Mouse (Mus musculus): Measurements from ENCODE around the gene Miox. TPM values are rescaled to one million over a fixed set of nuclear protein-coding genes. Genes with fewer than 3 reads are reported as not detected.
A peak's percentile ranks its signal among the peaks of the same experiment; 100 is the strongest.

Miox gene
- total RNA-seq, 2 experiments from 2014 or later, result not detected

DNA sequence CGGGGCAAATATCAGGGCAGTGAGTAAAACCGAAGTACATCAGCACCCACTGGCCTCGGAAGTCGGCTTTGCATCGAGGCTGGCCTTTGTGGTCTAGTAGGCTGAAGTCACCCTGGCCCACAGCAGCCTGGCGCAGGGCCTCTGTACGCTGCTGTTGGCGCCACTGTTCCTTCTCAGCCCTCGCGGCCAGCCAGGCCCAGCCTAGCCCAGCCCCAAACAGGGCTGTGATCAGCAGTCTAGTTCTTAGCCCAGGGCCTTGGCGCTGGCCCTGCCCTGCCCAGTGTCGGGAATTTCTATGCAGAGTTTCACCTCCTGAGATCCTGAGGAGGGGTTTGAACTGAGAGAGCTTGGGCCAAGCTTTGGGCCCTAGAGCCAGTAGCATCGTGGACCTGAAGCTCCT is 37.9 kb downstream of the Miox start:
- no peak for DNase-seq

DNA sequence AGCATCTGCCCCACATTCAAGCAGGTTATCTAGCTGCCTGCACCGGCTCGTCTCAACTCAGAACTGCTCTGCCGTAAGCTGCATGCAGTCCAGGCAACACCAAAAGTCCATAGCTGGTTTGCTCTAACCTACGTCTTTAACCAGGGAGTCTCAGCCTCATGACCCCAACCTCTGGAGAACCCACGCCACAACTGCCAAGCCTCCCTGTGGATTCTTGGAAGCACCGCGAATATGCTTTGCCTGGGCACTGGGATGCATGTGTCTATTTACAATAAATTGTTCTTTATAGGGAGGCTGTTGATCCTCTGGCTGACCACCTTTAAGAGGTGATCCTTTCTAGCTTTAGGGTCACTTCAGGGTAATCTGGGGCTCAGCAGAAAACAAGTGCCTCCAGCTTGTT is 38.3 kb downstream of the Miox start:
- no peak for DNase-seq

DNA sequence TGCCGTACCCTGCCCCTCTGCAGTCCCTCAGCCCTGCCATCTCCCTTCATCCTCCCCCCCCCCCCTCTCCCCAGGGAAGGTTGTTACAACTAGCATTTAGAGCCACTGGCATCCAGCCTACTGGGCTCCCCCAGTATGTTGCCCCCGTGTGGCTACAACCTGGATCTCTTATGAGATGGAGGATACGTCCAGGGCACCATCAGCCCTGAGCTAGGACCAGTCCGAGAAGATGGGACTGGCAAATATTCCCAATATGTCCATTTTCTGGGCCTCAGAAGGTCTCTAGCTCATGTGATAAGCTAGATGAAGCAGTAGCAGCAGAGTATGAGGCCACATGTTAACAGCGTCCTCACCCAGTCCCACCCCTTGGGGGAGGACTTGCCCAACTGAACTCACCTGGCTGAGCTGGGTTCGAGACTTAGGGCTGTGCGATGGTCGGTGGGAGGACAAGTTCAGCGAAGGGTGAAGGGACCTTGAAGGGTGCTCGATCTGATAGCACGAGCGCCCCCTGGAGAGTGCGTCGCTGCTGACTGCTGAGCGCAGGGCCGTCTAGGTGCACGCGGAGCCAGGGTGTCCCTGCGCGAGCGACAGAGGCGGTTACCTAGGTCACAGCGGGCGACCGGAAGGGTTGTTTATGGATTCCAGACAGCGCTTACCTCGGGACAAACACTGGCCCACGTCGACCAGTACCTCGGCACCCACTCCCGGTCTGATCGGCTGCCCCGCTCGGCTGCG is 39.0 kb downstream of the Miox start:
- peak; percentile 83 to 84 for DNase-seq

DNA sequence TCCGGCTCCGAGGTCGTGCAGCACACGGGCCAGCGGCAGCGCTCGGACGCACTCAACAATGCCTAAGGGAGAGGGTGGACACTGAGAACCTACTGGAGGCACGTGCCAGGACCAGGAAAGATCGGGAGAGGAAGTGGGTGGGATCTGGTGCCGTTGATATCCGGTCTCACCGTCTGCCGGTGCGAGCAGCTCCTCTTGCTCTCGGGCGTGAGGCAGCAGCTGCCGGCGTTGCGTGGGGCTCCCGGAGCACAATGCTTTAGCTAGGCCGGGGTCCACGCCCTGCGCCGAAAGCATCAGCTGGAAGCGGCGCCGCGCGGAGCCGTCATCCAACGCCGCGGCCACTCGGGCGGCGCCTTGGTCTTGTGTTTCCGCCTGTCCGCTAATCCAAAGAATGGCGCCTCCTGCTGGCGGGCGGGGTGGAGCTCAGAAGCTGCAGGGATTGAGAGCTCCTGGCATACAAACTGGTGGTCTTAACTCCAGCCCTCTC is 39.6 kb downstream of the Miox start, which contains the start of gene Sco2:
Gene Sco2, minus strand, starts transcription at position 85 of the 487 bp plus-strand sequence.
- peak; percentile 92 for DNase-seq

DNA sequence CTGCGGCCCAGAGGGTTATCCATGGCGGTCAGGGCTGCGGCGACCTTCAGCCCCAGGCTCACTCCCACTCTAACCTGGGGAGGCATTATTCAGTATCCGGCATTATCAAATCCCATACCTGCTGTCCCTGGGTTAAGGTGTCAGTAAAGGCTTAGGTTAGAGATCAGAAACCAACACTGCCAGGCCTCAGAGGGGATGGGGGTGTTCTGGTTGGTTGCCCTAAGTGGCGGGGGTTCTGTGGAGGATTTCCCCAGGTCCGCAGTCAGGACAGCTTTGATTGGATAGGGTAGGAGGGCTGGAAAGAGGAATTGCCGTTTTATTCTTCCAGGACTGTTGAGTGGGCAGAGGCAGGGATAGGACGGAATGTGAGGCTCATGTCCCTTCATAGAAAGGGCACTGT is 40.1 kb downstream of the Miox start:
- DNase-seq, result no peak

DNA sequence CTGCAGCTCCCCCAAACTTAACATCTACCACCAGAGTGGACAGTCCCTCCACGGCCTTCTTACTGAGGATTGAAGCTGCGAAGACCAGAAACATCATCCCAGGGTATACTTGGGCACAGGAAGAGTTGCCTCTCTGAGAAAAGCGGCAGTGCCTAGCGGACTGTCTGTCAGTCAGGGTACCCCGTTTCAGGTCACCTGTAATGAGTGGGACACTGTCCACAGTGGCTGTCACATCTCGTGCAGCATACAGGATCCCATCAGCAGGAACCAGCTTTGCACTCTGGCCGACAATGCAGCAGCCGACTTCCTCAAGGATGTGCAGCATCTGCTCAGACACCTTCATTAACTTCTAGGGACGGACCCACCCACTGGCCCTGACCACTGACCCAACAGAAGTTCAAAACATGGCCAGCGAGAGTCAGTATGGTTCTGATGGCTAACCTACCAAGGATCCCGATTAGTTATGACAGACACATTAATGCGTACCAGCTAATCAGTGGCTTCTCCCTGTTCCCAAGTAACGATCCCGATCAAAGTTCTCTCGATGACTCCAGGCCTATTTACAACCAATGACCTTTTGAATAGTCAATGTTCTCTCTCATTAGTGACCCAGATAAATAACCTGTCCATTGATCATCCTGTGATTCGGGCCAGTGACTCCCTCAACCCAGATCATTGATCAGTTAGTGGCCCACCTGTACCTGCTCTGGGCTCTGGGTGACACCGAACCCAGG is 40.8 kb downstream of the Miox start:
- no peak for DNase-seq

DNA sequence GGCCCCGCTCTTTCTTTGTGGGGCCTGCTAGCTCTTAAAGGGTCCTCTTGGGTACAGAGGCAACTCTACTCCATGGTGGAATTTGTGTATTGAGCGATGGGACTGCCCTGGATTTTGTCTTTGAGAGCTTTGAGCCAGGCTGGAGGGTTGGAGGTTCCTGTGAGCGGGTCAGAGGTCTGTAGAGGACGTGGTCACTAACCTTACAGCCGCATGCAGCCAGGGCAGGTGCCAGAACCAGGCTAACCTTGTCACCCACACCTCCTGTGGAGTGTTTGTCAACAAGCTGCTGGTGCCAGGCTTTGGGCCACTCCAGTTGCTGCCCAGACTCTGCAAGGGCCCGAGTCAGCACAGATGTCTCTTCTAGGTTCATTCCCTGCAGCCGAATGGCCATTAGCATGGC is 41.8 kb downstream of the Miox start:
- DNase-seq, result no peak

DNA sequence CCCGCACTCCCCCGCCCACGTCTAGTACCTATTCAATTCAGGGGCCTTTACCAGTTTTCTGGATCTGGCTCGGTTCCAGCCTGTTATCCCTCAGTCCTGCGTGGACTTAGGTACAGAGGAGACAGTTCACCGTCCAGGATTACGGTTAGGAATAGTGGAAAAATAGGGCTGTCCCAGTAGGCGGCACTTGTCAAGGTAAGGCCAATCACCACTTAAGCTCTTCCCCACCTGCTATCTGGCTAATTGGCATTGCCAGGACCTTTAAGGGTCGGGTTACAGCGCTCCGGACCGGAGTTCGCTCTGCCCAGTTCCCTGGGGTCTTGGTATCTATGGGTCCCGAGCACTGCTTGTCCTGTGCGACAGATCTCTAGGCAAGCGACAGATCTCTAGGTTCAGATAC is 42.8 kb downstream of the Miox start, which contains the start of gene Tymp:
Gene Tymp, minus strand, starts transcription at position 83 of the 400 bp plus-strand sequence.
- no peak for DNase-seq

DNA sequence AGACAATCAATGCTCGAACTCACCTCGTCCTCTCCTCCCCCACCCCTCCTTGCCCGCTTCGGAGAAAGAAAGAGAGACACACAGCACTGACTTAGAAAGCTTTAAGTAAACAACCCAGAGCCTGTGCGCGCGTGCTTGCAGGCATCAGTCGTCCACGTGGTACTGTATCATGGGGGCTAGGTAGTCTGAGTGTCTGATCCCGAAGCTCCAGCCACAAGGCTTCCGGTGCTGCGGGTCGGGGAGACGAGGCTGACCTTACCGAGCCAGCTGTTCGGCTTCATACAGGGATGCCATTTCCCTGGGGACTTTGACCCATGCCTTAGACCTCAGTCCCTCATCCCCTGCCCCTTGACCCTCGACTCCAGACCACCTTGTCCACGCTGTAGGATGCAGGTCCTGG is 43.2 kb downstream of the Miox start:
- DNase-seq, result no peak

DNA sequence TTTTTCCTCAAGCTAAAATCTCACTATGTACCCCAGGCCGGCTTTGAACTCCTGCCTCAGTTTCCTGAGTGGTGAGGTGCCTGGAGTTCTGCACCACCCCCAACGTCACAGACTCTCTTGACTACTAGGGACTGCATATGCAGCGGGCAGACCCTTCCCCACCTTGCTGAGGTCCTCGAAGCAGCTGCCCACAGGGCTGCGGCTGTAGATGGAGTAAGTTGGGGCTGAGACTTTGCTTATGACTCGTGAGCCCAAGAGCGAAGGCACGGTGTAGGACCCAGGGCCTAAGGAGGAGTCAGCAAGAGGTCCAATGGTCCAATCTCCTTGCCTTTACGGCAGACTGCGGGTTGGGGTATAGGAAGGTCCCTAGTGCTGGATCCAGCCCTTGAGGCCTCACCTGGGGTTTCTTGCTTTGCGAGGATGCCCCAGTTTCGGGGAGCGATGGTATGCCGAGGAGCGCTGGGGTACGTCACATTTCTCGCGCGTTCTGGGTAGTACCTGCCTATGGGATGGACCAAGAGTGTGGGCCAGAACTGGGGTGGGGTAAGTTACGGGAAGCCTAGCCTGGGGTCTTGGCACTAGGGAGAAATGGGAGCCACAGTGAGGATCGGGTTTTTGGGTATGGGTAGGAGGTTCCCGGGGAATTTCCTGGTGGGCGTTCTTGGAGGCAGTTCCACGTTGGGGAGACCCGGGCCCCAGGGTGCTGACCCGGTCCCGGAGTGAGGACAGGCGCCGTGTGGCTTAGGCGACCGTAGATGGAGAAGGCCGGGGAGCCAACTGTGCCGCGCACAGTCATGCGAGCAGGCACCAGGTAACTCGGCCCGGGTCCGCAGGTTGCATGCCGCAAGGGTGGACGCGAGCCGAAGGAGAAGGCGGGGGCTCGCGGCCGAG is 44.0 kb downstream of the Miox start:
- DNase-seq, result no peak

DNA sequence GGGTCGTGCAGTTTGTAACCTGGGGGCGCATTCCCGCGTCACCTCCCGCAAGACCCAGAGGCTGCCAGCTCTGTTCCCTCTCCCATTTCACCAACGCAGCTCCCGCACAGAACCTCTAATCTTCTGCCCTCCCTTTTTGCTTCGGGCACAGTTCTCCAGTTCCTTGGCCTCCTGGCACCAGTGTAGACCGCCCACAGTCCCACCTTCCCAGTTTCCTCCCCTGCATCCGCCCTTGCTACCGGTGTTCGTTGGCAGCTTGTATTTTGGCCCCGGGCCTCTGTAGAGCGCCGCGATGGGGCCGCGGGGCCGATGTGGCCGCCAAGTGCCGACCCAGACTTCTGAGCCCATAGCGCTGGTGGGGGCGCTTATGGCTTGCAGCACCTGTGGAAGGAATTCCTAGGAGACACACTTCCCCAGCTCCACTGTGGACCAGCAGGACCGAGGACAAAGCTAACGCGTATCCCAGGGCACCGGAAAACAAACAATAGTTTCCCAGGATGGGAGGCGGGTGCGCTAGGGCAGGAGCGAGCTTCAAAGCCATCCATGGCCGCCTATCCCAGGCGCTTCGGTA is 44.7 kb downstream of the Miox start, which contains the start of gene Odf3b:
Gene Odf3b, minus strand, starts transcription at position 452 of the 571 bp plus-strand sequence.
- no peak for DNase-seq

DNA sequence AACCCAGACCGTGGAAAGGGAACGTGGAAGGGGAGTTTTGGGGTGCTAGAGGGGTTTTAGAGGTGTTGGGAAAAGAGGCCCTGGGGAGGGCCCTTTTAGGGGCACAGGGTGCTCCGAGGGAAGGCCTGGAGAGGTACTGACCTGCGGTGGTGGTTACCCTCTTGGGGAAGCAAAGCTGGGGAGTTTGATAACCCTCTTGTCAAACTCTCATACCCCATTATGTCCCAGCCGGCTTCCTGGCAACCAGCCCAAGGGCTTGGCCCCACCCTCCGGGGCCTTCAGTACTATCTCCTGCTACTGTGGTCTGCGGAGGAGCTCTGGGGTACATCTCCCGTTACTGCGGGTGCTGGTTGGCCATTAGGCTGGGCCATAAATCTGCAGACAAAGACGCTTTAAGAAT is 45.2 kb downstream of the Miox start:
- DNase-seq, result no peak

DNA sequence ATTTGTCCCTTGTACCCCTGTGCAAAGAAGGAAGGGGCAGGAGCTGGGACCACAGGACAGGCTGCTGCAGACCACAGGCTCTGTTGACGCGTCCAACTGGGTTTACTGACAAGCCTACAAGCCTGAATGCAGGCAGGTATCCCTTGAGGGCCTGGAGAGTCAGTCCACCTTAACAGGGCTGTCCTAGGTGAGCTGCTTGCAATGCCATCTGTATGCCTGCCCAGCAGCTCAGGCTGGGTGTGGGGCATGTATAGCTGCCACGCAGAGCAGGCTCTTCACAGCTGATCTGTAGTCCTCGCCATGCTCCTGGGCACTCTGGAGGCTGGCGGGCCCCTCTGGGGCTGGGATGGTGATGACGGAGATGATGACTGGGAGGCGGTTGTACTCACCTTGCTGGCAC is 50.4 kb downstream of the Miox start, which contains the start of gene Klhdc7b:
Gene Klhdc7b, plus strand, starts transcription at position 301 of the 400 bp plus-strand sequence.
- no peak for DNase-seq

Small RNA genes lying within 50 kb of the gene (microRNA-seq; reads per million reads assigned to microRNA genes)
- gene Mir6959, result 5.4 to 5.7 reads per million in 2 experiments

Other genes starting within 250 kb of the Miox start
- gene Selenoo, start 245.3 kb upstream of the Miox start, total RNA-seq (2021), result 10 to 100 TPM; 20.3 to 21.7 TPM
- 10 to 100 TPM; 28.4 to 35.3 TPM for gene Tubgcp6, start 211.3 kb upstream of the Miox start, total RNA-seq (2021)
- 10 to 100 TPM; 14.3 to 14.7 TPM for gene Hdac10, start 205.7 kb upstream of the Miox start, total RNA-seq (2021)
- 1 to 10 TPM; 3.1 to 4.7 TPM for gene Mapk12, start 193.7 kb upstream of the Miox start, total RNA-seq (2021)
- 10 to 100 TPM; 21.9 to 22.8 TPM for gene Mapk11, start 184.8 kb upstream of the Miox start, total RNA-seq (2021)
- 10 to 100 TPM; 51.0 to 58.7 TPM for gene Plxnb2, start 153.6 kb upstream of the Miox start, total RNA-seq (2021)
- 10 to 100 TPM; 33.5 to 38.7 TPM for gene Dennd6b, start 137.9 kb upstream of the Miox start, total RNA-seq (2021)
- 100 to 1,000 TPM; 158 to 162 TPM for gene Ppp6r2, start 122.8 kb upstream of the Miox start, total RNA-seq (2021)
- 100 to 1,000 TPM; 330 to 340 TPM for gene Sbf1, start 19.1 kb upstream of the Miox start, total RNA-seq (2021)
- not detected for gene Adm2, start 11.7 kb upstream of the Miox start, total RNA-seq (2021)
- 10 to 100 TPM; 19.7 to 21.4 TPM for gene Lmf2, start 21.3 kb downstream of the Miox start, total RNA-seq (2021)
- 10 to 100 TPM; 87.0 to 95.3 TPM for gene Ncaph2, start 21.3 kb downstream of the Miox start, total RNA-seq (2021)
- gene Sco2, start 39.4 kb downstream of the Miox start, total RNA-seq (2021), result 10 to 100 TPM; 31.5 to 32.6 TPM
- gene Tymp, start 42.6 kb downstream of the Miox start, total RNA-seq (2021), result 1 to 10 TPM; 1.4 to 1.5 TPM
- 1 to 10 TPM; 2.7 to 2.8 TPM for gene Odf3b, start 44.9 kb downstream of the Miox start, total RNA-seq (2021)
- gene Klhdc7b, start 50.5 kb downstream of the Miox start, total RNA-seq (2021), result under 1 TPM; 0.25 to 0.68 TPM
- gene Syce3, start 76.1 kb downstream of the Miox start, total RNA-seq (2021), result not detected
- gene Cpt1b, start 91.5 kb downstream of the Miox start, total RNA-seq (2021), result 1 to 10 TPM; 1.8 to 2.3 TPM
- gene C730034F03Rik, start 95.2 kb downstream of the Miox start, total RNA-seq (2021), result 1 to 10 TPM; 2.6 to 3.1 TPM
- gene Gm44502, start 95.3 kb downstream of the Miox start, total RNA-seq (2021), result under 1 TPM in 1 of 2 experiments, not detected in 1; 0.30 TPM
- gene Chkb, start 95.5 kb downstream of the Miox start, total RNA-seq (2021), result 10 to 100 TPM; 37.5 to 43.0 TPM
- 100 to 1,000 TPM; 248 to 284 TPM for gene Mapk8ip2, start 119.5 kb downstream of the Miox start, total RNA-seq (2021)
- 10 to 100 TPM; 28.6 to 30.6 TPM for gene Arsa, start 143.0 kb downstream of the Miox start, total RNA-seq (2021)
- 100 to 1,000 TPM; 244 to 255 TPM for gene Shank3, start 165.2 kb downstream of the Miox start, total RNA-seq (2021)
- gene Acr, start 233.9 kb downstream of the Miox start, total RNA-seq (2021), result 1 to 10 TPM in 1 of 2 experiments, under 1 TPM in 1; 0.91 to 1.2 TPM